Comparison of ENCODE assay signal across 8 mouse cellular contexts in genomic region chr7:17002375-17003195, GRCm38 (mm10). TPM values are rescaled to one million over a fixed set of nuclear protein-coding genes. Genes with fewer than 3 reads are reported as not detected.
A peak's percentile ranks its signal among the peaks of the same experiment; 100 is the strongest.
DNase-seq lines count a peak whose midpoint lies in the region; ATAC-seq and TF ChIP-seq lines count a peak whose summit lies in the region.

No protein-coding gene starts in this region.

- H3K4me2 ChIP-seq in embryonic facial prominence, embryonic 11.5 days (ENCODE audit: low read depth, low read length) = no peak overlapping the region
- H3K4me2 ChIP-seq in kidney, embryonic 16.5 days (replicated peaks; ENCODE audit: low read depth, low read length) = no peak overlapping the region
- no peak overlapping the region for H3K4me2 ChIP-seq in myocyte (ENCODE audit: low read depth)

- H3K79me2 ChIP-seq in C2C12 (ENCODE audit: control insufficient read depth, insufficient read depth) (no peaks in the 10 kb centered on the region), myocyte (ENCODE audit: control insufficient read depth, insufficient read depth) (no peaks in the 10 kb centered on the region)
- no peaks in the 10 kb centered on the region for H3K79me2 ChIP-seq in liver, adult 2 months (ENCODE audit: control insufficient read depth, insufficient read depth, low read length)

- peak; percentile 23 for TF ChIP-seq CTCF in C2C12 (IDR thresholded peaks at IDR 0.05; ENCODE audit: control insufficient read depth, insufficient read depth, insufficient read length)
- TF ChIP-seq CTCF in liver, adult 2 months (IDR thresholded peaks at IDR 0.05; ENCODE audit: low read depth, low read length) = peak; percentile 90

- H3K79me3 ChIP-seq in C2C12 (ENCODE audit: low read depth) = no peaks in the 10 kb centered on the region

- no peak overlapping the region for H3ac ChIP-seq in C2C12 (ENCODE audit: control insufficient read depth, insufficient read length, low read depth)
- H3ac ChIP-seq in myocyte (ENCODE audit: control insufficient read depth, insufficient read length) = no peak overlapping the region

- no peak overlapping the region for H3K9ac ChIP-seq in embryonic facial prominence, embryonic 11.5 days (replicated peaks; ENCODE audit: low read length)
- no peak overlapping the region for H3K9ac ChIP-seq in kidney, embryonic 16.5 days (replicated peaks; ENCODE audit: low read length)
- H3K9ac ChIP-seq in liver, adult 2 months (ENCODE audit: low read depth, low read length) = no peak overlapping the region; the same call in 1 of the 2 replicates

- WGBS in embryonic facial prominence, embryonic 11.5 days = 16% methylated on average over 7 of the region's 7 CpGs
- WGBS in kidney, embryonic 16.5 days = 11% methylated on average over 7 of the region's 7 CpGs
- 8% methylated on average over 7 of the region's 7 CpGs for WGBS in liver, adult 2 months

- no peaks in the 10 kb centered on the region for H3K9me3 ChIP-seq in embryonic facial prominence, embryonic 11.5 days (replicated peaks; ENCODE audit: control insufficient read depth, low read length)
- H3K9me3 ChIP-seq in kidney, embryonic 16.5 days (ENCODE audit: low read length) = no peaks in the 10 kb centered on the region

- H3K4me1 ChIP-seq in embryonic facial prominence, embryonic 11.5 days (ENCODE audit: control insufficient read depth, insufficient read depth, low read length) = no peaks in the 10 kb centered on the region
- H3K4me1 ChIP-seq in kidney, embryonic 16.5 days (ENCODE audit: insufficient read depth, low read length) = no peaks in the 10 kb centered on the region
- peaks cover 25% of the 10 kb centered on the region for H3K4me1 ChIP-seq in liver, adult 2 months (ENCODE audit: control insufficient read depth, insufficient read depth, low read length)

- H3K36me3 ChIP-seq in C2C12 (ENCODE audit: control insufficient read depth, insufficient read depth) (peaks cover 12% of the 10 kb centered on the region), myocyte (ENCODE audit: control insufficient read depth, insufficient read depth) (peaks cover under 1% of the 10 kb centered on the region)
- peaks cover 7% of the 10 kb centered on the region for H3K36me3 ChIP-seq in embryonic facial prominence, embryonic 11.5 days (replicated peaks; ENCODE audit: control insufficient read depth, insufficient read depth, low read depth, low read length)
- H3K36me3 ChIP-seq in kidney, embryonic 16.5 days (ENCODE audit: insufficient read depth, low read length) = peaks cover 56% of the 10 kb centered on the region
- H3K36me3 ChIP-seq in liver, adult 2 months (ENCODE audit: control insufficient read depth, insufficient read depth, low read length) = peaks cover 3% of the 10 kb centered on the region; the same call in 1 of the 2 replicates
- H3K36me3 ChIP-seq in splenic B cell, adult 2 months (ENCODE audit: control insufficient read depth, insufficient read depth, low read length, poor library complexity, severe bottlenecking) = peaks cover 20% of the 10 kb centered on the region

- peak; percentile 50; the same call in 1 of the 2 replicates for ATAC-seq in embryonic facial prominence, embryonic 11.5 days (replicated peaks; ENCODE audit: insufficient number of reproducible peaks, low FRiP score, low TSS enrichment, low read depth)
- peak; percentile 56 for ATAC-seq in kidney, embryonic 16.5 days (ENCODE audit: low FRiP score, low TSS enrichment)

- peak; percentile 89 for DNase-seq in adrenal gland, postnatal 14 days
- peak; percentile 85 for DNase-seq in embryonic facial prominence, embryonic 11.5 days (ENCODE audit: low spot score)
- DNase-seq in heart, adult 9 months (ENCODE audit: low spot score in 2 of 2) = peak; percentile 56 to 80
- DNase-seq in liver, adult 2 months (ENCODE audit: extremely low read depth, low read depth, low spot score) = peak; percentile 85
- DNase-seq in splenic B cell, adult 2 months (ENCODE audit: low read depth, low spot score) = peak; percentile 89

- no peak overlapping the region for H3K27ac ChIP-seq in embryonic facial prominence, embryonic 11.5 days (replicated peaks; ENCODE audit: low read depth, low read length)
- H3K27ac ChIP-seq in kidney, embryonic 16.5 days (ENCODE audit: low read length) = peak overlapping the region; percentile 35
- peak overlapping the region; percentile 70 for H3K27ac ChIP-seq in liver, adult 2 months (replicated peaks; ENCODE audit: insufficient read depth, low read depth, low read length)

- no peaks in the 10 kb centered on the region for H3K27me3 ChIP-seq in C2C12 (ENCODE audit: control insufficient read depth, insufficient read depth, insufficient read length)
- no peaks in the 10 kb centered on the region for H3K27me3 ChIP-seq in embryonic facial prominence, embryonic 11.5 days (ENCODE audit: control insufficient read depth, insufficient read depth, low read length)
- H3K27me3 ChIP-seq in kidney, embryonic 16.5 days (ENCODE audit: insufficient read depth, low read length) = no peaks in the 10 kb centered on the region
- H3K27me3 ChIP-seq in liver, adult 2 months (ENCODE audit: control insufficient read depth, insufficient read depth, low read length) = no peaks in the 10 kb centered on the region
- H3K27me3 ChIP-seq in myocyte (ENCODE audit: control insufficient read depth, insufficient read depth, insufficient read length) = no peaks in the 10 kb centered on the region
- no peaks in the 10 kb centered on the region for H3K27me3 ChIP-seq in splenic B cell, adult 2 months (ENCODE audit: control insufficient read depth, insufficient read depth, low read length, poor library complexity, severe bottlenecking)

- H3K4me3 ChIP-seq in C2C12 (ENCODE audit: insufficient read depth, poor library complexity, severe bottlenecking) = no peak overlapping the region
- no peak overlapping the region for H3K4me3 ChIP-seq in embryonic facial prominence, embryonic 11.5 days (ENCODE audit: low read depth, low read length)
- H3K4me3 ChIP-seq in kidney, embryonic 16.5 days (ENCODE audit: low read length) = no peak overlapping the region
- H3K4me3 ChIP-seq in liver, adult 2 months (ENCODE audit: insufficient read depth, low read depth, low read length) = no peak overlapping the region
- H3K4me3 ChIP-seq in myocyte = no peak overlapping the region

- TF ChIP-seq POLR2A in liver, adult 2 months (IDR thresholded peaks at IDR 0.05; ENCODE audit: extremely low read depth, insufficient read depth, low read length) = no peak
- TF ChIP-seq POLR2A in myocyte (IDR thresholded peaks at IDR 0.05; ENCODE audit: insufficient read length, low read depth) = no peak

TF ChIP-seq in C2C12, 6 proteins besides CTCF, POLR2A, EP300 and RAD21 (continues in another document):
- no peak for TF ChIP-seq FOSL1 (IDR thresholded peaks at IDR 0.05; ENCODE audit: insufficient read depth, low read length, poor library complexity, severe bottlenecking)
- no peak for TF ChIP-seq MYOD1 (IDR thresholded peaks at IDR 0.05; ENCODE audit: control insufficient read depth, insufficient read length, low read depth)
- TF ChIP-seq CEBPB (IDR thresholded peaks at IDR 0.05; ENCODE audit: low read depth) = no peak

TF ChIP-seq in myocyte, 11 proteins besides CTCF, POLR2A, EP300 and RAD21:
- TF ChIP-seq SRF (IDR thresholded peaks at IDR 0.05; ENCODE audit: control insufficient read depth, insufficient read length, low read depth) = no peak
- TF ChIP-seq POLR2AphosphoS2 (IDR thresholded peaks at IDR 0.05; ENCODE audit: insufficient read length, low read depth) = peak; percentile 60

RNA-seq across cellular contexts. Expression of gene Ccdc8, which starts 10.1 kb away (rescaled TPM):
- polyA plus RNA-seq in C2C12 (2012; fragmentation: generic; extraction: Trizol) (9.7 TPM), myocyte (2012; fragmentation: generic; extraction: Trizol) (21.0 TPM)
- total RNA-seq in adrenal gland, postnatal 14 days (2021) = 18.4 and 20.9 TPM in 2 replicates
- 15.9 and 17.1 TPM in 2 replicates for polyA plus RNA-seq in embryonic facial prominence, embryonic 11.5 days (2014; fragmentation: Nextera tagmentation; extraction: Ambion mirVana)
- polyA plus RNA-seq in kidney, embryonic 16.5 days (2015; fragmentation: Nextera tagmentation; extraction: Ambion mirVana) = 49.6 and 53.8 TPM in 2 replicates
- 0.40 and 0.46 TPM in 2 replicates for total RNA-seq in liver, adult 2 months (2014; rRNA removed)
- polyA plus RNA-seq in liver, adult 2 months (2012; rRNA removed) = 0.21 and 0.35 TPM in 2 replicates

RNA-seq across cellular contexts. Expression of gene Gm42372, which starts 19.7 kb away (rescaled TPM):
- polyA plus RNA-seq in C2C12 (2012; fragmentation: generic; extraction: Trizol) = not detected
- 1.3 and 1.6 TPM in 2 replicates for total RNA-seq in adrenal gland, postnatal 14 days (2021)
- polyA plus RNA-seq in embryonic facial prominence, embryonic 11.5 days (2014; fragmentation: Nextera tagmentation; extraction: Ambion mirVana) = 0.52 and 0.63 TPM in 2 replicates
- 0.20 and 0.26 TPM in 2 replicates for polyA plus RNA-seq in kidney, embryonic 16.5 days (2015; fragmentation: Nextera tagmentation; extraction: Ambion mirVana)
- total RNA-seq in liver, adult 2 months (2014; rRNA removed) = 0.07 TPM in 1 of 2 replicates, not detected in the other
- polyA plus RNA-seq in liver, adult 2 months (2012; rRNA removed) = not detected in 2 replicates
- not detected for polyA plus RNA-seq in myocyte (2012; fragmentation: generic; extraction: Trizol)

RNA-seq across cellular contexts. Expression of gene Ppp5c, which starts 25.1 kb away (rescaled TPM):
- polyA plus RNA-seq in C2C12 (2012; fragmentation: generic; extraction: Trizol) (143 TPM), myocyte (2012; fragmentation: generic; extraction: Trizol) (126 TPM)
- 90.9 and 93.2 TPM in 2 replicates for total RNA-seq in adrenal gland, postnatal 14 days (2021)
- 100 and 102 TPM in 2 replicates for polyA plus RNA-seq in embryonic facial prominence, embryonic 11.5 days (2014; fragmentation: Nextera tagmentation; extraction: Ambion mirVana)
- 122 and 125 TPM in 2 replicates for polyA plus RNA-seq in kidney, embryonic 16.5 days (2015; fragmentation: Nextera tagmentation; extraction: Ambion mirVana)
- 24.2 and 39.9 TPM in 2 replicates for total RNA-seq in liver, adult 2 months (2014; rRNA removed)
- 93.2 and 112 TPM in 2 replicates for polyA plus RNA-seq in liver, adult 2 months (2012; rRNA removed)

RNA-seq across cellular contexts. Expression of gene Pnmal1, which starts 43.1 kb away (rescaled TPM):
- polyA plus RNA-seq in C2C12 (2012; fragmentation: generic; extraction: Trizol) = not detected
- total RNA-seq in adrenal gland, postnatal 14 days (2021) = 4.6 and 5.6 TPM in 2 replicates
- 5.3 and 6.6 TPM in 2 replicates for polyA plus RNA-seq in embryonic facial prominence, embryonic 11.5 days (2014; fragmentation: Nextera tagmentation; extraction: Ambion mirVana)
- polyA plus RNA-seq in kidney, embryonic 16.5 days (2015; fragmentation: Nextera tagmentation; extraction: Ambion mirVana) = 0.62 and 0.65 TPM in 2 replicates
- not detected in 2 replicates for total RNA-seq in liver, adult 2 months (2014; rRNA removed)
- not detected in 2 replicates for polyA plus RNA-seq in liver, adult 2 months (2012; rRNA removed)
- 0.05 TPM for polyA plus RNA-seq in myocyte (2012; fragmentation: generic; extraction: Trizol)

RNA-seq across cellular contexts. Expression of gene Pnmal2, which starts 58.1 kb away (rescaled TPM):
- 12.6 TPM for polyA plus RNA-seq in C2C12 (2012; fragmentation: generic; extraction: Trizol)
- 24.6 and 27.2 TPM in 2 replicates for total RNA-seq in adrenal gland, postnatal 14 days (2021)
- polyA plus RNA-seq in embryonic facial prominence, embryonic 11.5 days (2014; fragmentation: Nextera tagmentation; extraction: Ambion mirVana) = 3.7 and 4.2 TPM in 2 replicates
- 7.4 and 7.5 TPM in 2 replicates for polyA plus RNA-seq in kidney, embryonic 16.5 days (2015; fragmentation: Nextera tagmentation; extraction: Ambion mirVana)
- total RNA-seq in liver, adult 2 months (2014; rRNA removed) = under 0.01 and 0.07 TPM in 2 replicates
- 0.02 and 0.10 TPM in 2 replicates for polyA plus RNA-seq in liver, adult 2 months (2012; rRNA removed)
- polyA plus RNA-seq in myocyte (2012; fragmentation: generic; extraction: Trizol) = 44.4 TPM
